Mouse (Mus musculus): ENCODE measurements around the gene Ggn.
"Not testable (repeated sequence)": the region's sequence is repeated elsewhere in the genome, so short reads cannot be mapped to it uniquely, and the experiment has no call there.

Gene Ggn

GRCm38 (mm10) chr7:29211013-29211412 is 41.0 kb downstream of the Ggn start:
- ATAC-seq (ENCODE audit: insufficient number of reproducible peaks, low FRiP score, low TSS enrichment): not testable (repeated sequence)

GRCm38 (mm10) chr7:29211415-29212198 is 41.6 kb downstream of the Ggn start:
- ATAC-seq (ENCODE audit: insufficient number of reproducible peaks, low FRiP score, low TSS enrichment): no peak

DNA sequence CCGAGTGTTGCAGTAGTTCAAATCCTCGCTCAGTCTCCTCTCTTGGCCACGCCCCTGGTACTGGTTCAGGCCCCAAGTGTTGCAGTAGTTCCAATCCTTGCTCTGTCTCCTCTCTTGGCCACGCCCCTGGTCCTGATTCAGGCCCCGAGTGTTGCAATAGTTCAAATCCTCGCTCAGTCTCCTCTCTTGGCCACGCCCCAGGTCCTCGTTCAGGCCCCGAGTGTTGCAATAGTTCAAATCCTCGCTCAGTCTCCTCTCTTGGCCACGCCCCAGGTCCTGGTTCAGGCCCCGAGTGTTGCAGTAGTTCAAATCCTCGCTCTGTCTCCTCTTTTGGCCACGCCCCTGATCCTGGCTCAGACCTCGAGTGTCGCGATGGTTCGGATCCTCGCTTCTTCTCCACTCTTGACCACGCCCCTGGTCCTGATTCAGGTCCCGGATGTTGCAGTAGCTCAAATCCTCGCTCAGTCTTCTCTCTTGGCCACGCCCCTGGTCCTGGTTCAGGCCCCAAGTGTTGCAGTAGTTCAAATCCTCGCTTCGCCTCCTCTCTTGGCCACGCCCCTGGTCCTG is 42.3 kb downstream of the Ggn start:
- ATAC-seq (ENCODE audit: insufficient number of reproducible peaks, low FRiP score, low TSS enrichment): no peak

DNA sequence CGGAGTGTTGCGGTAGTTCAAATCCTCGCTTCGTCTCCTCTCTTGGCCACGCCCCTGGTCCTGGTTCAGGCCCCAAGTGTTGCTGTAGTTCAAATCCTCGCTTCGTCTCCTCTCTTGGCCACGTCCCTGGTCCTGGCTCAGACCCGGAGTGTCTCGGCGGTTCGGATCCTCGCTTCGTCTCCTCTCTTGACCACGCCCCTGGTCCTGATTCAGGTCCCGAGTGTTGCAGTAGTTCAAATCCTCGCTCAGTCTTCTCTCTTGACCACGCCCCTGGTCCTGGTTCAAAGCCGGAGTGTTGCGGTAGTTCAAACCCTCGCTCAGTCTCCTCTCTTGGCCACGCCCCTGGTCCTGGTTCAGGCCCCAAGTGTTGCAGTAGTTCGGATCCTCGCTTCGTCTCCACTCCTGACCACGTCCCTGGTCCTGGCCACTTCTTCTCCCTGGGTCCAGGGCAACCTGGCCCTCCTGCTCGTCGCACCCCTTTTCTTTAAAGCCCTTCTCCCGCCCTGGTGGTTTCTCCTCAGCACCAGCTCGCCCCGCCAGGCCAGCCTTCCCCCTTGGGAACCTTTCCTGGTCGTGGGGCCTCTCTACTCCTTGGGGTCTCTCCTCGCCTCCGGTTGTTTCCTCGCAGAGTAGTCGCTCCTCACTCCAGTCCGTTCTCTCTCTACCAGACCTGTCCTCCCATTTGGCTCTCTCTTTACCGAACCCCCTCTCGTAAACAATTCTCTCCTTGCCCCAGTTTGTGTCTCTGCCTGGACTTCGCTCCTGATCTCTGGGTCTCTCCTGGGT is 43.0 kb downstream of the Ggn start:
- not testable (repeated sequence) for ATAC-seq (ENCODE audit: insufficient number of reproducible peaks, low FRiP score, low TSS enrichment)

- no peak for ATAC-seq (ENCODE audit: insufficient number of reproducible peaks, low FRiP score, low TSS enrichment)
Observed at GRCm38 (mm10) chr7:29213675-29214082, 43.7 kb downstream of the Ggn start, which contains the start of gene Catsperg1. Catsperg1 (minus strand) TSS chr7:29214035.

DNA sequence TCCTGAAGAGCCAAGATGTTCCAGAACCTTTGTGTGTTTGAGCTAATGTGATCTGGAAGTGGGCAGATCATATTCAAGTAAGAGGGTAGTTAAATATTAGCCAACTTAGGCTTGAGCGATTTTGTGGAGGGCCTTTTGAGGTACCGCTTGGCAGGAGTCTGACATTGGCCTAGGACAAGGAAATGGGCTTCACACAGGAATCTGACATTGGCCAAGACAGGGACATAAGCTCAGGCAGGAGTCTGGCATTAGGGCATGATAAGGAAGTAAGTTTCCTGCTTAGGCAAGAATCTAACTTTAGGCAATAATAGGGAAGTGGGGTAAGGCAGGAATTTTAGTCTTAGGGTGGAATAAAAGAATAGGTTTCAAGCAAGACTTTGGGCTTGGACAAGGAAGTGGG is 44.2 kb downstream of the Ggn start:
- ATAC-seq (ENCODE audit: insufficient number of reproducible peaks, low FRiP score, low TSS enrichment): no peak

DNA sequence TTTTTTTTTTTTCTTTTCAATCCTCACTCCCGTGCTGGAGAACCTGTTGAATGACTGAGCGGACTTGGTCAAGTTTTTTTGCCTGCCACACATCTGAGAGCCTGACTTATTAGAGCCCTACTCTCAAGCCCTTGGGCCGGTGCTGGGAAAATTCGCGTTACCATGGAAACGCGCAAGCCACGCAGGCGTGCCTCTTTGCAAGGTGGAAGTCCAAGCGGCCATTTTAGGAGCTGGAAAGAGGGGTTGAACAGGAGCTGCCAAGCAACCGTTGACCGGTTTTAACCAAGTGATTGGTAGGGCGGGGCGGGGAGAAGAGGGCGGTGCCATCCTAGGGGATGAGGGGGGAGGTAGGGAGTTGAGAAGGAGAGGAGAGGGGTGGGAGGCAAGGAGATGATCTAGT is 44.8 kb downstream of the Ggn start:
- no peak for ATAC-seq (ENCODE audit: insufficient number of reproducible peaks, low FRiP score, low TSS enrichment)

Measured in cerebellum, adult (tissue).